Mouse (Mus musculus): ENCODE data around the gene Lgals9. TPM values are rescaled to one million over a fixed set of nuclear protein-coding genes. Genes with fewer than 3 reads are reported as not detected.

The Lgals9 gene
- total RNA-seq, 2 experiments from 2014 or later = 24.7 to 32.5 TPM

- intact Hi-C loops (cut with DNase I) = no loop called here
- DNase-seq = no peak
Observed at GRCm38 (mm10) chr11:78982042-78982441, 2.7 kb downstream of the Lgals9 start.

- DNase-seq = no peak
- intact Hi-C loops (cut with DNase I) = no loop called here
Observed at GRCm38 (mm10) chr11:78980083-78980634, 4.6 kb downstream of the Lgals9 start.

GRCm38 (mm10) chr11:78978176-78979019 lies 6.3 kb downstream of the Lgals9 start:
- no peak for DNase-seq
- intact Hi-C loops (cut with DNase I) = no loop called here

- no peak for DNase-seq
- intact Hi-C loops (cut with DNase I) = no loop called here
Observed at GRCm38 (mm10) chr11:78976731-78977510, 7.8 kb downstream of the Lgals9 start.

GRCm38 (mm10) chr11:78973381-78974150 lies 11.2 kb downstream of the Lgals9 start:
- intact Hi-C loops (cut with DNase I) = no loop called here
- peak; percentile 53 to 60 for DNase-seq

- DNase-seq = no peak
- intact Hi-C loops (cut with DNase I) = no loop called here
Observed at GRCm38 (mm10) chr11:78972811-78973351, 11.9 kb downstream of the Lgals9 start.

- intact Hi-C loops (cut with DNase I) = no loop called here
- no peak for DNase-seq
Observed at GRCm38 (mm10) chr11:78972328-78972727, 12.4 kb downstream of the Lgals9 start.

GRCm38 (mm10) chr11:78971746-78972145 lies 13.0 kb downstream of the Lgals9 start:
- no peak for DNase-seq

GRCm38 (mm10) chr11:78971096-78971495 lies 13.7 kb downstream of the Lgals9 start:
- intact Hi-C loops (cut with DNase I) = no loop called here
- DNase-seq = no peak

More at GRCm38 (mm10) chr11:78971746-78972145, 13.0 kb downstream of the Lgals9 start:
- intact Hi-C loops (cut with DNase I) = no loop called here

- intact Hi-C loops (cut with DNase I) = loop anchor here (2.0 to 10.0 kb wide), 3 partner anchors 47 to 427 kb away; partner anchors contain the start of gene Gm9964
- no peak for DNase-seq
Observed at GRCm38 (mm10) chr11:78968121-78968520, 16.6 kb downstream of the Lgals9 start.

- intact Hi-C loops (cut with DNase I) = loop anchor here (5.0 to 10.0 kb wide), 2 partner anchors 330 to 427 kb away; partner anchors contain the start of gene Gm9964
- DNase-seq = peak; percentile 46 to 51
Observed at GRCm38 (mm10) chr11:78967371-78967770, 17.4 kb downstream of the Lgals9 start.

- intact Hi-C loops (cut with DNase I) = loop anchor here (10.0 kb wide), 1 partner anchor 434 kb away; no protein-coding TSS in a partner anchor
- no peak for DNase-seq
Observed at GRCm38 (mm10) chr11:78961221-78961620, 23.5 kb downstream of the Lgals9 start.

- peak in 1 of 2 experiments; percentile 54 for DNase-seq
- intact Hi-C loops (cut with DNase I) = loop anchor here (1.0 to 10.0 kb wide), 4 partner anchors 123 to 435 kb away; partner anchors contain the start of gene Tmem97
Observed at GRCm38 (mm10) chr11:78959841-78960520, 24.8 kb downstream of the Lgals9 start.

- intact Hi-C loops (cut with DNase I) = loop anchor here (5.0 to 10.0 kb wide), 2 partner anchors 122 to 405 kb away; partner anchors contain the start of gene Tmem97
Observed at GRCm38 (mm10) chr11:78959367-78959766, 25.4 kb downstream of the Lgals9 start.

GRCm38 (mm10) chr11:78956260-78956659 lies 28.5 kb downstream of the Lgals9 start:
- DNase-seq = peak; percentile 77 to 87
- intact Hi-C loops (cut with DNase I) = loop anchor here (1.0 to 10.0 kb wide), 4 partner anchors 33 to 401 kb away; partner anchors contain the start of gene Tmem97

More at GRCm38 (mm10) chr11:78959367-78959766, 25.4 kb downstream of the Lgals9 start:
- DNase-seq = no peak

- peak in 1 of 2 experiments; percentile 41 for DNase-seq
- intact Hi-C loops (cut with DNase I) = loop anchor here (10.0 kb wide), 1 partner anchor 398 kb away; the partner anchor contains the start of gene Tmem97
Observed at GRCm38 (mm10) chr11:78952467-78952866, 32.3 kb downstream of the Lgals9 start.

GRCm38 (mm10) chr11:78950365-78950764 lies 34.4 kb downstream of the Lgals9 start:
- intact Hi-C loops (cut with DNase I) = loop anchor here (10.0 kb wide), 1 partner anchor 396 kb away; the partner anchor contains the start of gene Tmem97
- no peak for DNase-seq

GRCm38 (mm10) chr11:78943083-78943482 lies 41.7 kb downstream of the Lgals9 start:
- DNase-seq = no peak
- intact Hi-C loops (cut with DNase I) = no loop called here

- intact Hi-C loops (cut with DNase I) = no loop called here
- DNase-seq = peak; percentile 13 to 15
Observed at GRCm38 (mm10) chr11:78935178-78935577, 49.6 kb downstream of the Lgals9 start.

Measured in heart, postnatal 36 days (tissue).